Mouse (Mus musculus) kidney, adult 8-10 months (tissue): Measurements from ENCODE around the gene Slk.

Experiments
- DNase-seq, 2 experiments: peaks; one replicate each; pipeline ENCODE4 v3.0.0; 2022

Slk gene

GRCm38 (mm10) chr19:47654896-47655295 lies 75.4 kb downstream of the Slk start:
- no peak for DNase-seq

- peak; percentile 17 to 24 for DNase-seq
These were observed 79.5 kb downstream of the Slk start for GRCm38 (mm10) chr19:47658914-47659535.

- DNase-seq, result no peak
These were observed 80.4 kb downstream of the Slk start for GRCm38 (mm10) chr19:47659765-47660408.

GRCm38 (mm10) chr19:47667601-47668000 lies 88.1 kb downstream of the Slk start:
- no peak for DNase-seq

GRCm38 (mm10) chr19:47668399-47668798 lies 88.9 kb downstream of the Slk start:
- DNase-seq, result no peak

- DNase-seq, result peak in 1 of 2 experiments; percentile 58
These were observed 94.9 kb downstream of the Slk start for GRCm38 (mm10) chr19:47674419-47674818.

GRCm38 (mm10) chr19:47678675-47679074 lies 99.2 kb downstream of the Slk start:
- DNase-seq, result no peak

- DNase-seq, result no peak
These were observed 110.1 kb downstream of the Slk start for GRCm38 (mm10) chr19:47689592-47689991.

- DNase-seq, result no peak
These were observed 112.5 kb downstream of the Slk start, which contains the start of gene Col17a1 for GRCm38 (mm10) chr19:47691994-47692393. Gene Col17a1, minus strand, starts transcription at chr19:47692094.
